Mouse (Mus musculus): ENCODE results near the gene Spock1. TPM values are rescaled to one million over a fixed set of nuclear protein-coding genes. Genes with fewer than 3 reads are reported as not detected.

Gene Spock1
- total and polyA plus RNA-seq, 3 experiments, result not detected

DNA sequence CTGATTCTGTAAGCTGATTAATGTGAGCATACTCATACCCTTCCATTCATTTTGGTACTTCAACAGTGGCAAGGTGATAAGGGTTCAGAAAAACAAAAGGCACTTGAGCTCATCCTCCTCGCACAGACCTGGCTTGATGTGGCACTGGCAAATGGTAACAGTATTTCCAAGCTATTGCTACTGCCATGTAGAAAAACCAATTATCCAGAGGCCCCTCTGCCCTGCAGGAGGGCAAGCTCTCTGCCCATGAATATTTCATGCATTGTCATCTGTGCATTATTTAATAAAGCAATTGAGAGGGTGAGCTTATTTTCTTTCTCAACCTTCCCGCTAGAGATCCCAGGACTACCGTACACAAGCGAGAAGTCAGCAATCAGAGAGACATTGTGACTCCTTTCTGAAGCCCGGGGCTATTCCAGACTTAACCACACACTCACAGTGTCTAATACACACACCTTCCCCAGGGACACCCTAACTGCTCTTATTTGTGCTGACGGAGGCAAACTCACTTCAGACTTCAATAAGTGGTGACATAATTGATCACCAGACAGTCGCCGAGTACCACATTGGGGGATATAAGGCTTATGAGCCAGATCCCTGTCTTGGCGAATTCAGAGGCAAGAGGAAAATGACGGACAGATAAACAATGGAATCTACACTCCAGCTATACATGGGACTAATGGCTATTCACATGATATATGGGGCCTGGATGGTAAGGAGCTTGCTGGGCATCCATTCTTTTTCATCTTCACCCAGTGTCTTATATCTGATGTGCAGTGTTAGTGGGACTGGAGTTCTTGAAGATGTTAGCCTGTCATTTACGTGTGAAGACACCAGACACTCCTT lies 296.6 kb downstream of the Spock1 start:
- Histone ChIP-seq H3K4me3 (replicated peaks in 1 of 3; ENCODE audit: low read depth in 2 of 3, low read length in 2 of 3, poor library complexity in 1 of 3) (no peak overlapping the region), H3K9ac (ENCODE audit: insufficient read depth, low read depth) (no peak overlapping the region), H3K4me2 (ENCODE audit: insufficient read depth, low read depth, poor library complexity, severe bottlenecking) (no peak overlapping the region), H3K79me2 (replicated peaks; ENCODE audit: control insufficient read depth, extremely low read depth, insufficient read depth, poor library complexity, severe bottlenecking) (no peaks in the 10 kb centered on the region), H3K27me3 (replicated peaks) (no peaks in the 10 kb centered on the region), H3K27ac (ENCODE audit: insufficient read depth, low read depth) (no peak overlapping the region), H3K36me3 (replicated peaks in 1 of 2; ENCODE audit: control insufficient read depth in 1 of 2, insufficient read depth in 1 of 2, low read length in 1 of 2) (no peaks in the 10 kb centered on the region), H3K4me1 (ENCODE audit: control insufficient read depth in 1 of 2, insufficient read depth in 2 of 2) (no peaks in the 10 kb centered on the region), H3K9me3 (replicated peaks; ENCODE audit: low read length) (peaks cover 87% of the 10 kb centered on the region)
- dilution Hi-C loops (cut with MboI; ENCODE audit: extremely low pct_ligation_motif_present, extremely low pct_unique_long_range_greater_than_20kb, low sequenced_read_pairs), result no loop called here
- TF ChIP-seq IRF4 (IDR thresholded peaks at IDR 0.05; ENCODE audit: low read depth, low read length) (no peak), MYC (IDR thresholded peaks at IDR 0.05; ENCODE audit: low read depth, low read length) (no peak), RAD21 (IDR thresholded peaks at IDR 0.05; ENCODE audit: low read depth, low read length) (no peak), MAFK (IDR thresholded peaks at IDR 0.05; ENCODE audit: insufficient replicate concordance, low read length) (no peak)
- no peak for DNase-seq (ENCODE audit: extremely low read depth)
- in situ Hi-C loops (cut with MboI; ENCODE audit: low pct_ligation_motif_present, low pct_unique_long_range_greater_than_20kb, low sequenced_read_pairs), result no loop called here

DNA sequence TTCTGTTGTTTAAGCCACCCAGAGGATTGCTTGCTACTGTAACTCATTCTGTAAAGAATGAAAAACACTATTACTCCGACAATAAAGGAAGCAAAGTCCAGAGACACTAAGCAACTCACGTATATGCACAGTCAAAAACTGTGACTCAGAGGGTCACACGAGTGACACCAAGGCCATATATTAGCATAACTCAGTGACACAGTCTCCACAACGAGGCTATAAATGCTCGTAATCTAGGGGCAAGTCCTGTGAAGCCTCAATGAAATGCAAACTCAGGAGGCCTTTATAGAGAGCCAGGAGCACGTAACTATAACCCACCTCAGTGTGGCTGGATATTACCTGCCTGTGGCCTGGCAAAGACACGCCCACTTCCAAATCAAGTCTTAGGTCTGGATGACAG lies 298.2 kb downstream of the Spock1 start:
- dilution Hi-C loops (cut with MboI; ENCODE audit: extremely low pct_ligation_motif_present, extremely low pct_unique_long_range_greater_than_20kb, low sequenced_read_pairs), result no loop called here
- H3K4me1 ChIP-seq (ENCODE audit: control insufficient read depth in 1 of 2, insufficient read depth in 2 of 2), result no peaks in the 10 kb centered on the region
- no peak for DNase-seq (ENCODE audit: extremely low read depth)
- TF ChIP-seq HCFC1 (IDR thresholded peaks at IDR 0.05; ENCODE audit: low read depth, low read length) (no peak), RAD21 (IDR thresholded peaks at IDR 0.05; ENCODE audit: low read depth, low read length) (no peak), ELF1 (IDR thresholded peaks at IDR 0.05; ENCODE audit: low read depth, low read length) (no peak), GABPA (IDR thresholded peaks at IDR 0.05; ENCODE audit: insufficient replicate concordance, low read depth, low read length) (no peak), CHD1 (IDR thresholded peaks at IDR 0.05; ENCODE audit: low read depth, low read length) (no peak), MAZ (IDR thresholded peaks at IDR 0.05; ENCODE audit: low read depth, low read length) (no peak), RCOR1 (conservative IDR thresholded peaks at IDR 0.05; ENCODE audit: low read depth, low read length) (no peak), ZKSCAN1 (IDR thresholded peaks at IDR 0.05; ENCODE audit: borderline replicate concordance, low read depth, low read length) (no peak), USF1 (IDR thresholded peaks at IDR 0.05; ENCODE audit: low read depth, low read length) (no peak), E2F4 (IDR thresholded peaks at IDR 0.05; ENCODE audit: insufficient replicate concordance, low read depth, low read length) (no peak), BHLHE40 (IDR thresholded peaks at IDR 0.05; ENCODE audit: low read depth, low read length) (no peak), CTCF (conservative IDR thresholded peaks at IDR 0.05 in 1 of 2, IDR thresholded peaks at IDR 0.05 in 1 of 2; ENCODE audit: low read depth in 2 of 2, low read length in 2 of 2) (no peak)
- H3K27ac ChIP-seq (ENCODE audit: insufficient read depth, low read depth), result no peak overlapping the region
- H3K4me3 ChIP-seq (replicated peaks in 1 of 3; ENCODE audit: low read depth in 2 of 3, low read length in 2 of 3, poor library complexity in 1 of 3), result no peak overlapping the region
- no peak overlapping the region for H3K4me2 ChIP-seq (ENCODE audit: insufficient read depth, low read depth, poor library complexity, severe bottlenecking)
- in situ Hi-C loops (cut with MboI; ENCODE audit: low pct_ligation_motif_present, low pct_unique_long_range_greater_than_20kb, low sequenced_read_pairs), result no loop called here
- H3K9ac ChIP-seq (ENCODE audit: insufficient read depth, low read depth), result no peak overlapping the region
- no peaks in the 10 kb centered on the region for H3K27me3 ChIP-seq (replicated peaks)
- no peaks in the 10 kb centered on the region for H3K79me2 ChIP-seq (replicated peaks; ENCODE audit: control insufficient read depth, extremely low read depth, insufficient read depth, poor library complexity, severe bottlenecking)
- H3K36me3 ChIP-seq (replicated peaks in 1 of 2; ENCODE audit: control insufficient read depth in 1 of 2, insufficient read depth in 1 of 2, low read length in 1 of 2), result no peaks in the 10 kb centered on the region
- H3K9me3 ChIP-seq (replicated peaks; ENCODE audit: low read length), result peaks cover 88% of the 10 kb centered on the region
